Mouse (Mus musculus): ENCODE measurements around the gene Kcnn4. TPM values are rescaled to one million over a fixed set of nuclear protein-coding genes. Genes with fewer than 3 reads are reported as not detected.
A peak's percentile ranks its signal among the peaks of the same experiment; 100 is the strongest.

Gene Kcnn4
- polyA plus RNA-seq, 1 experiment from 2014 or later, result 4.0 TPM

DNA sequence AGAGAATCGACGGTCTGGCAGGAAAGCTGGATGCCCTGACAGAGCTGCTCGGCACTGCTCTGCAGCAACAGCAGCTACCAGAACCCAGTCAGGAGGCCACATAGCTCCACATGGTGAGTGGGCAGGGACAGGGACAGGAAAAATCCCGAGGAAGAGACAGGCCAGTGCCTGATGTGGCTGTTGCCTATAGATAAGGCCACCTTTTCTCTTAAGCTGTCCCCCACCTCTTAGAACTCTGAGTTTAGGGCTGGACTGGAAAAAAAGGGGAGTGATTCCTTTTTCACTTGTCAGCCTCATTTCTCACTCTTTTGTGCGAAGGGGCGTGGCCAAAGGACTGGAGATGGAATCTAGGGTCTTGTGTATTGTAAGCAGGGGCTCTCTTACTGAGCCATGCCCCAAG lies 14.0 kb downstream of the Kcnn4 start:
- no peak for DNase-seq (ENCODE audit: low spot score)
- no peak overlapping the region for H3K4me3 ChIP-seq
- peak overlapping the region; percentile 57; the same call in 1 of the 2 replicates for H3K27ac ChIP-seq
- peaks cover 28% of the 10 kb centered on the region for H3K4me1 ChIP-seq
- WGBS, result 71% methylated on average over 6 of the region's 6 CpGs
- H3K36me3 ChIP-seq, result no peaks in the 10 kb centered on the region
- H3K27me3 ChIP-seq (ENCODE audit: low read depth, poor library complexity, severe bottlenecking), result peaks cover 14% of the 10 kb centered on the region; the same call in 1 of the 2 replicates
- H3K9me3 ChIP-seq (replicated peaks), result no peaks in the 10 kb centered on the region

DNA sequence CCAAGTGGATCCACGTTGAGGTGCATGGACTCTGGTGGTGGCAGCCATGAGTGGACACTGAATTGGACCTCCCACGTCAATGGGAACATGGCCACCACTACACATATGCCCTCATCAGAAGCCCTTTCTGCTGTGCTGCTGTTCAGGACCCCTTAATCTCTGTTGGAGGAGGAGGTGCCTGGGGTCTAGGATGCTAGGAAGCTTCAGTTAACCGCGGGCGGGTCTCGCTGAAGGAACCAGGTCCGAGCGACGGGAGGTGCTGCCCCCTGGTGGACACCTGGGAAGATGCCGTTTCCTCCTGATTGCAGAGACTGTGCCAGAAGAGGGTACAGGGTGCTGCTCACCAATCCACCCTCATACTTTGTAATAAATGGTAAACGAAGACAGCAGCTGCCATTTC lies 14.8 kb downstream of the Kcnn4 start:
- H3K36me3 ChIP-seq, result no peaks in the 10 kb centered on the region
- peaks cover 14% of the 10 kb centered on the region; the same call in 1 of the 2 replicates for H3K27me3 ChIP-seq (ENCODE audit: low read depth, poor library complexity, severe bottlenecking)
- peak; percentile 93 for DNase-seq (ENCODE audit: low spot score)
- WGBS, result 9% methylated on average over 11 of the region's 11 CpGs
- peaks cover 28% of the 10 kb centered on the region for H3K4me1 ChIP-seq
- no peaks in the 10 kb centered on the region for H3K9me3 ChIP-seq (replicated peaks)
- no peak overlapping the region for H3K4me3 ChIP-seq
- H3K27ac ChIP-seq, result no peak overlapping the region

DNA sequence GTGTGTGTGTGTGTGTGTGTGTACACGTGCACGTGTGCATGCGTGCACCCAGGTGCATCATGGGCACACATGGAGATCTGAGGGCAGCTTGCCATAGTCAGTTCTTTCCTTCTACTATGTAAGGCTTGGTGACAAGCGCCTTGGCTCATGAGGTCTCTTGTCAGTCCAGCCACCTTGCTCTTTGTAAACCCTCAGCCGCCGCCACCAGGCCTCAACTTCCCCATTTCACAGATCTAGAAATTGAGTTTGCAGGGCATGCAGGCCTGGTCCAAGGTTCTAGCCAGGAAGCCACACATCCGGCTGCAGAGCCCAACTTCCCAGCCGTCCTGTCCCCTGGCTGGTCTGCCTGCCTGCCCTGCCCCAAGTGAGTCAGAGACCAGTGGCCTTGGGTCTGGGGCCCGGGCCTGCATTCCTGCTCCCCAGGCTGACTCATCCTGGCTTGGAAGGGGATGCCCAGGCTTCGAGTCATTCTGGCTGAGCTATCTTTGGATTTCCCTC lies 17.0 kb downstream of the Kcnn4 start:
- H3K27ac ChIP-seq, result peak overlapping the region; percentile 46; the same call in 1 of the 2 replicates
- H3K27me3 ChIP-seq (ENCODE audit: low read depth, poor library complexity, severe bottlenecking), result peaks cover 14% of the 10 kb centered on the region; the same call in 1 of the 2 replicates
- H3K9me3 ChIP-seq (replicated peaks), result no peaks in the 10 kb centered on the region
- no peak for DNase-seq (ENCODE audit: low spot score)
- no peak overlapping the region for H3K4me3 ChIP-seq
- WGBS, result 88% methylated on average over 10 of the region's 10 CpGs
- H3K4me1 ChIP-seq, result peaks cover 39% of the 10 kb centered on the region
- no peaks in the 10 kb centered on the region for H3K36me3 ChIP-seq

DNA sequence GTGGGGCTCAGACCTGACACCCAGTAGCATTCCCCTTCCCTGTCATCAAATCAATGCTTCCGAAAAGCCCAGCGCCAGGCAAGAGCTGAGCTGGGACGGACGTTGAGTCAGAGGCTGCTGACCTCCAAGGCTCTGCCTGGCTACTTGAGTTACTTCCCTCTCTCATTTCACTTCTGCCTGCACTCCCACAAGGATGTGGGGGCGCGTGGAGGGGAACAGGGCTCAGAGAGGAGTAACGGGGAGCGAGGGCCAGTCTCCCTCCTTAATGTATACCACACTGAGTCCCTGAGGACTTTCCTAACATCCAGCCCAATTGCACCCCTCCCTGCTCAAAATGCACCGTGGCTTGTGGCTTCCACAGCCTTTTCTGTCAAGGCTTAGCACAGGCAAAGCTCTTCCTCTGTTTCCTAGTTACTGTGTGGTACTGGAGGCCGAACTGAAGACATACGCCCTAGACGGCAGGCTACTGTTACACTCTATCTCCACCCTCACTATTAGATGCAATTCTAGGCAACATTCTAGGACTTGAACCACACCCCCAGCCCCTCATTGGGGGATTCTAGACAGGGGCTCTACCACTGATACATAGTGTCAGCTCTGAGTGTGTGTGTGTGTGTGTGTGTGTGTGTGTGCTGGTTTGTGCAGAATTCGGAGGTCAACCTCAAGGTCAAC lies 19.6 kb downstream of the Kcnn4 start:
- H3K9me3 ChIP-seq (replicated peaks), result no peaks in the 10 kb centered on the region
- H3K27ac ChIP-seq, result peak overlapping the region; percentile 61
- no peaks in the 10 kb centered on the region for H3K36me3 ChIP-seq
- WGBS, result 64% methylated on average over 13 of the region's 13 CpGs
- no peak for DNase-seq (ENCODE audit: low spot score)
- peak overlapping the region; percentile 8; the same call in 1 of the 2 replicates for H3K4me3 ChIP-seq
- H3K4me1 ChIP-seq, result peaks cover 35% of the 10 kb centered on the region
- H3K27me3 ChIP-seq (ENCODE audit: low read depth, poor library complexity, severe bottlenecking), result peaks cover under 1% of the 10 kb centered on the region; the same call in 1 of the 2 replicates

DNA sequence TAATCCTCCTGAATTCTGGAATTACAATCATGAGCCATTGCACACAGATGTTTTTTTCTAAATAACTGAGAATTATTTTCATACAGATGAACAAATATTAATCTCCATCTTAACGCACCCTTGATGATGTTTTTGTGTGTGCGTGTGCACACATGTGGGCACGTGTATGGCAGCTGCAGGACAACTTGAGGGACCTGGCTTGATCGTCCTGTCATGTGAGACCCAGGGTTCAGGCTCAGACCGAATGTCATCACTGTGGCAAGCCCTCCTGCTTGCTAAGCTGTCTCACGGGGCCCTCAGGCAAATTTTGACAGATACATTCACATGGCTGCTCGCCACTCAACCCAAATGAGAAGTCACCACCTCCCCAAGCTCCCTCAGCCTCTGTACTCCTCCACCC lies 20.4 kb downstream of the Kcnn4 start:
- Histone ChIP-seq H3K36me3 (no peaks in the 10 kb centered on the region), H3K9me3 (replicated peaks) (no peaks in the 10 kb centered on the region), H3K4me3 (peak overlapping the region; percentile 38; the same call in 1 of the 2 replicates), H3K4me1 (peaks cover 41% of the 10 kb centered on the region), H3K27me3 (ENCODE audit: low read depth, poor library complexity, severe bottlenecking) (no peaks in the 10 kb centered on the region), H3K27ac (peak overlapping the region; percentile 82)
- 53% methylated on average over 7 of the region's 7 CpGs for WGBS
- DNase-seq (ENCODE audit: low spot score), result no peak

DNA sequence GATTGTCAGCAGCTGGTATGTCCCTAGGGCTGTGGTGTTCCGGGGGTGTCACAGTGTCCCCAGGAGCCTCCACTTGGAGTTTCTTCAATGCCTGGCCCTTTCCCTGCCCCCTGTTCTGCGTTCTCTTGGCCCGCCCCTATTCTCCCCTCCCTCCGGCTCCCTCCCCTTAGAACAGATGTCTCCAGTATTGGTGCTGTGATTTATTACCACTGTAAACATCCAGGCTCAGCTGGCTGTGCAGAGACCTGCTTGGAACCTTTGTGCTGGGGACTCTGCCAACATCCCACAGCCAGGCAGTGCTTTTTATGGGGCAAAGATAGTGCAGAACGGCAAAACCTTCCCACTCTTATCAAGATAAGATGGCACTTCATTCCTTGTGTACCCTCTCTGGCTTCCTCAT lies 21.0 kb downstream of the Kcnn4 start:
- H3K9me3 ChIP-seq (replicated peaks), result no peaks in the 10 kb centered on the region
- 4% methylated on average over 5 of the region's 5 CpGs for WGBS
- peak overlapping the region; percentile 82 for H3K27ac ChIP-seq
- no peaks in the 10 kb centered on the region for H3K27me3 ChIP-seq (ENCODE audit: low read depth, poor library complexity, severe bottlenecking)
- no peaks in the 10 kb centered on the region for H3K36me3 ChIP-seq
- DNase-seq (ENCODE audit: low spot score), result peak; percentile 72
- H3K4me3 ChIP-seq, result peak overlapping the region; percentile 38
- peaks cover 41% of the 10 kb centered on the region for H3K4me1 ChIP-seq

DNA sequence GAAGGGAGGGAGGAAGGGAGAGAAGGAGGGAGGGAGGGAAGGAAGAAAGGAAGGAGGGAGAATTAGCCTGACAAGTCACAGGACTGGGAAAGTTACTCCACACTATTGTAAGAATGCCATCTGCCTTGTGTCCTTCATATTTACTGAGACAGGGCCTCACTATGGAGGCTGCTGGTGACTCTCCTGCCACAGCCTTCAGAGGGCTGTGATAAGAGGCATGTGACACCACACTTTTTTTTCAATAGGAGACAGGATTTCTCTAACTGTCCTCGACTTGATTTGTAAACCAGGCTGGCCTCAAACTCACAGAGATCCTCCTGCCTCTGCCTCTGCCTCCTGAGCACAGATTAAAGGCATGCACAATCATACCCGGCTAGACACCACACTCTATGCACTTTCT lies 21.6 kb downstream of the Kcnn4 start:
- no peak for DNase-seq (ENCODE audit: low spot score)
- no peaks in the 10 kb centered on the region for H3K27me3 ChIP-seq (ENCODE audit: low read depth, poor library complexity, severe bottlenecking)
- no peak overlapping the region for H3K4me3 ChIP-seq
- peak overlapping the region; percentile 82 for H3K27ac ChIP-seq
- no peaks in the 10 kb centered on the region for H3K9me3 ChIP-seq (replicated peaks)
- 80% methylated on average over 2 of the region's 2 CpGs for WGBS
- H3K36me3 ChIP-seq, result no peaks in the 10 kb centered on the region
- H3K4me1 ChIP-seq, result peaks cover 41% of the 10 kb centered on the region

DNA sequence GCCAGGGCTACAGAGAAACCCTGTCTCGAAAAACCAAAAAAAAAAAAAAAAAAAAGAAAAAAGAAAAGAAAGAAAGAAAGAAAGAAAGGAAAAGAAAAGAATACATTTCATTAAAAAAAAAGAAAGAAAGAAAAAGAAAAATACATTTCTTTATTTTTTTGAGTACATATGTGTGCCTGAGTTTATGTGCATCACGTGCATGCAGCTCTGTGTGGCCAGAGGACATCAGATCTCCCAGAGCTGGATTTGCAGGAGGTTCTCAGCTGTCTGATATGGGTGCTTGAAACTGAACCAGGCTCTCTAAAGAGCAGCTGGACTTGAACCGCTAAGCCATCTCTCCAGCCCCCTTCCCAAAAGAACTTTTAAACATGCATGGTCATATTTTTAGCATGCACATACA lies 24.0 kb downstream of the Kcnn4 start:
- H3K4me1 ChIP-seq, result peaks cover 41% of the 10 kb centered on the region
- H3K27me3 ChIP-seq (ENCODE audit: low read depth, poor library complexity, severe bottlenecking), result no peaks in the 10 kb centered on the region
- no peaks in the 10 kb centered on the region for H3K9me3 ChIP-seq (replicated peaks)
- no peaks in the 10 kb centered on the region for H3K36me3 ChIP-seq
- H3K4me3 ChIP-seq, result no peak overlapping the region
- H3K27ac ChIP-seq, result peak overlapping the region; percentile 79
- DNase-seq (ENCODE audit: low spot score), result no peak
- 91% methylated on average over 3 of the region's 3 CpGs for WGBS

DNA sequence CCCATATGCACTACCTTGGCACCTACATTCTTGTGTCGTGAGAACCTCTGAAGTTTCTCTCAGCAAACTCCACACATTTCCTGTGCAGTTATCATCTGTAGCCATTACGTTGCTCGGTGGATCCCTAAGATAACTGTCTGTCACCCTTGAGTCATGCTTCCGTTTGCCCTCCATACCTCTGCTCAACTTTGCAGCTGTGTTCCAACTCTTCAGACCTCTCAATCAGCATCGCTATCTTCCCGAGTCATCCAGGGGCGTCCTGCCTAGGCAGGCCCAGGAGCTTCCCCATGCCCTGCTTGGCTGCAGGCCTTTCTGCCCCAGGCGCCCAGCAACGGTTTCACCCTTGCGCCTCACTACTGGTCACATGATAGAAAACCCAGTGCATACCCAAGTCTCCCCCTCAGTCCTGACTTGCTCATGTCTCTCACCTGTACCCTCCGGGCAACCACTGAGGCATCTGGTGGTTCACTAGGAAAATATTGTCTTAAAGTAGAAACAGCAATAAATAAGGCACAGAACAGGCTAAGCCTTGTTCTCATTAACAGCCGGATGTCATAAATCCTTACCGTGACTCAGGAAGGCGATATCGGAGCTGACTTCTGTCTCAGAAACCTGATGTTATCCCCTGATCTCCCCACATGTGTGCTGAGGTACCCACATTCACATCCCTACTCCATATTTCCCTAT lies 24.6 kb downstream of the Kcnn4 start:
- H3K27me3 ChIP-seq (ENCODE audit: low read depth, poor library complexity, severe bottlenecking), result no peaks in the 10 kb centered on the region
- no peaks in the 10 kb centered on the region for H3K9me3 ChIP-seq (replicated peaks)
- H3K4me1 ChIP-seq, result peaks cover 37% of the 10 kb centered on the region
- H3K4me3 ChIP-seq, result 0 out of 2 replicates have a peak overlapping the region, but pooled peaks have one; percentile 0
- peak; percentile 54 for DNase-seq (ENCODE audit: low spot score)
- 60% methylated on average over 15 of the region's 15 CpGs for WGBS
- H3K27ac ChIP-seq, result peak overlapping the region; percentile 79
- no peaks in the 10 kb centered on the region for H3K36me3 ChIP-seq

DNA sequence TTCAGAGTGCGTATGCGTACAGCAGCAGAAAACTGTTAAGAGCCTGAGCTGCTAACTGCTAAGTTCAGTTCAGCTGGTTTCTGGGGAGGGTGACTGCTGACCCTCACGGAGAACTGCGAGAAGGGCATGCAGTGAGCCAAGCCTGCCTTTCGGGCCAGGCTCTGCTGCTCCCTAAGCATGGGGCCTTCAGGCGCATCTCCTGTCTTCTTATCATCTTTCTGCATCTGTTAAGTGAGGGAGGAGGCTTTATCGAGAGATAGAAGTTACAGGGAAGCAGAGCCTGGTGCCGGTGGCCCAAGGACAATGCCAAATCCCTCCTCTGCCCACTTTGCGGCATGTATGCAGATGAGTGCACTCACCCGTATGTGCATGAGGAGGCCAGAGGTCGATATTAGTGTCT lies 26.8 kb downstream of the Kcnn4 start:
- no peaks in the 10 kb centered on the region for H3K9me3 ChIP-seq (replicated peaks)
- WGBS, result 82% methylated on average over 11 of the region's 11 CpGs

DNA sequence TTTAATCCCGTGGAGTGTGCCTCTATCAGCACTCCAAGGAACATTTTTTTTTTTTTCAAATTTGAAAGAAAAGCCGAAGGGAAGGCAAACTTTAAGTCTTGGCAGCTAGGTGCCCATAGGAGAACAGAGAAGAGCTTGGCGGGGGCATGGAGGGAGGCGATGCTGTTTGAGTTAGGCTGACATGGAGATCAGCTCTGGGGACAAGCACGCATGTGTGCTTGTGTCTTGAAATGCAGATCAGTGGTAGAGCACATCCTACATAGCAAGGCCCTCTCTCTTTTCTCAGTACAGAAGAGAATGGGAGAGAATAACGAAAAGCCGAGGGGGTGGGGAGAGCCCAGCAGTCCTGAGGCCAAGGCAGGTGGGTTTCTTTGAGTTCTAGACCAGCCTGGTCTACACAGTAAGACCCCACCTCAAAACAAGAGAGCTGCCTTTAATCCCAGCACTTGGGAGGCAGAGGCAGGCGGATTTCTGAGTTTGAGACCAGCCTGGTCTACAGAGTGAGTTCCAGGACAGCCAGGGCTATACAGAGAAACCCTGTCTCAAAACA lies 28.4 kb downstream of the Kcnn4 start:
- Histone ChIP-seq H3K36me3 (peaks cover 21% of the 10 kb centered on the region), H3K9me3 (replicated peaks) (no peaks in the 10 kb centered on the region), H3K27ac (no peak overlapping the region), H3K4me1 (peaks cover 23% of the 10 kb centered on the region), H3K27me3 (ENCODE audit: low read depth, poor library complexity, severe bottlenecking) (no peaks in the 10 kb centered on the region), H3K4me3 (no peak overlapping the region)
- no peak for DNase-seq (ENCODE audit: low spot score)
- 92% methylated on average over 8 of the region's 8 CpGs for WGBS

More for the DNA sequence above, 26.8 kb downstream of the Kcnn4 start:
- Histone ChIP-seq H3K4me3 (no peak overlapping the region), H3K27ac (peak overlapping the region; percentile 23; the same call in 1 of the 2 replicates), H3K36me3 (peaks cover 5% of the 10 kb centered on the region), H3K27me3 (ENCODE audit: low read depth, poor library complexity, severe bottlenecking) (no peaks in the 10 kb centered on the region), H3K4me1 (peaks cover 24% of the 10 kb centered on the region)
- no peak for DNase-seq (ENCODE audit: low spot score)

DNA sequence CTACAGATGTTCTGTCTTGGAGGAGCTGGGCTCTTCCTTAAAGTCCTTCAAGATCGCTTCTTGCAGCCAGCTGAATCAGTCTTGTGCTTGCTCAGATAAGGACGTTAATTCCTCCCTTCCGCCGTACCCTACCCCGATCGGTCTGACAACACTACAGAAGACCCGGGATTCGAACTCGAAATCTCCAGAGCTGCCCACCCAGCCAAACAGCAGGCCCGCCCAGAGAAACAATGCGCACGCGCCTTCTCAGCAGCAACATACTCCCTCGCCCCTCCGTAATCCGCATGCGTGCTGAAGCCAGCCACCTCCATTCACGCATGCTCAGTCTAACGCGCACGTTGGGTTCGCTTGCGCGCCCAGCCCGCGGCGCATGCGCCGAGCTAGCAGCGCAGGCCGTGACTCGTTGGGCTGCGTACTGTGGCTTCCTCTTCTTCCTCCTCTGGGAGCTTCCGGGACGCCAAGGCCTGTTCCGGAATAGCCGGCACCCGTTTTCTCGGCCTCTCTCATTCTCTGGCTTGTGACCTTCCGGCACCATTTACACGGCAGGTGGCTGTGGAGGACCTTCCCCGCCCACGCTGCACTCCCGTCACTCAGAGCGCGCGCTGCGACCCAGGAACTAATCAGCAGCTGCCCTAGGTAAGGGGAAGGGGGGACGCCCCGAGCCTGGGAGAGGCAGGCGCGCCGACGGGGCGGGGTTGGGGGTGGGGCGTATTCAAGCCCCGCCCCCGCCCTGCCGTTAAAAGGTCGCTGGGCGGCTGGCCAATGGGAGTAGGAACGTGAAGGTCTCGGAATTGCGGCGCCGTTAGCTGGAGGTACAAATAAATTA lies 29.4 kb downstream of the Kcnn4 start, which contains the start of gene Smg9:
TSS of gene Smg9 (plus strand) at position 364 of the 826 bp plus-strand sequence.
- Histone ChIP-seq H3K9me3 (replicated peaks) (no peaks in the 10 kb centered on the region), H3K36me3 (peaks cover 30% of the 10 kb centered on the region), H3K4me1 (peaks cover 19% of the 10 kb centered on the region), H3K27ac (peak within 1 kb of the TSS; percentile 94), H3K4me3 (peak within 1 kb of the TSS; percentile 72), H3K27me3 (ENCODE audit: low read depth, poor library complexity, severe bottlenecking) (no peaks in the 10 kb centered on the region)
- WGBS, result 3% methylated on average over 66 of the region's 66 CpGs
- peak; percentile 97 for DNase-seq (ENCODE audit: low spot score)

Measured in limb, embryonic 10.5 days (tissue).